In the genomic region with DNA sequence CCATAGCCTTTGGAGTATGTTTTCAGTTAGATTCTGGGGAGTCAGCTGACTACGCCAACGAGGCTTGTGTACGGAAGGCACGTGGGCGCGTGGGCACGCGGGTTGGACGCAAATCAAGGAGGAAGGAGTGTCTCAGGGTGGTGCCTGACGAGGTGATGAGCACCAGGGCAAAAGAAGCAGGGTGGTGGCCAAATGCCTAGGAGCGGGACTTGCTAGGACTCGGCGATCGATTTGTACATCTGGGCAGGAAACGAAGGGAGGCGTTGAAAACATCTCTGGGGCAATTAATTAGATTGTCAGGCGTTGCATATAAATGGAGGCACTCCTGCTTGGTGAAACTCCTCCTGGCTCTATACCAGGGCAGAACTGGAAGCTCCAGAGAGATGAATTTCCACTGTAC, we compare ENCODE assay signal across 22 mouse cellular contexts. TPM values are rescaled to one million over a fixed set of nuclear protein-coding genes. Genes with fewer than 3 reads are reported as not detected.
DNase-seq lines count a peak whose midpoint lies in the region; ATAC-seq and TF ChIP-seq lines count a peak whose summit lies in the region.
"Had no signal": no experiment of that assay in that cellular context is flagged by ENCODE, and none has a peak within 500 bp of the region (broad histone marks: within the 10 kb centered on the region; RNA-seq: fewer than 3 reads in every experiment).

No protein-coding gene starts in this region.

- H3K4me3 ChIP-seq in layer of hippocampus, adult 2 months: no peak overlapping the region
- no peak overlapping the region for H3K4me3 ChIP-seq in forebrain, embryonic 15.5 days
- H3K4me3 ChIP-seq: embryonic facial prominence, embryonic 15.5 days; erythroblast, embryonic 14.5 days; gastrocnemius, adult 2 months; heart, embryonic 10.5 days; hindbrain, embryonic 13.5 days had no signal

- H3K36me3 ChIP-seq in forebrain, embryonic 15.5 days: no peaks in the 10 kb centered on the region
- H3K36me3 ChIP-seq: embryonic facial prominence, embryonic 15.5 days; heart, embryonic 10.5 days; hindbrain, embryonic 13.5 days had no signal

- H3K4me1 ChIP-seq in forebrain, embryonic 15.5 days: no peaks in the 10 kb centered on the region
- H3K4me1 ChIP-seq: embryonic facial prominence, embryonic 15.5 days; heart, embryonic 10.5 days; hindbrain, embryonic 13.5 days had no signal

- no peak for ATAC-seq in forebrain, embryonic 15.5 days (replicated peaks)
- ATAC-seq: forebrain, embryonic 16.5 days had no signal

- 82% methylated on average over 17 of the region's 17 CpGs for WGBS in forebrain, embryonic 15.5 days

- H3K9me3 ChIP-seq in forebrain, embryonic 15.5 days: no peaks in the 10 kb centered on the region
- H3K9me3 ChIP-seq: embryonic facial prominence, embryonic 15.5 days; heart, embryonic 10.5 days; hindbrain, embryonic 13.5 days had no signal

- peak overlapping the region; percentile 53 for H3K27ac ChIP-seq in layer of hippocampus, adult 2 months
- no peak overlapping the region for H3K27ac ChIP-seq in forebrain, embryonic 15.5 days (replicated peaks)
- H3K27ac ChIP-seq: embryonic facial prominence, embryonic 15.5 days; gastrocnemius, adult 2 months; heart, embryonic 10.5 days; hindbrain, embryonic 13.5 days had no signal

- no peak overlapping the region for H3K4me2 ChIP-seq in forebrain, embryonic 15.5 days (replicated peaks)
- H3K4me2 ChIP-seq: embryonic facial prominence, embryonic 15.5 days; hindbrain, embryonic 13.5 days had no signal

- no peak overlapping the region for H3K9ac ChIP-seq in forebrain, embryonic 15.5 days (replicated peaks)
- H3K9ac ChIP-seq: embryonic facial prominence, embryonic 15.5 days; hindbrain, embryonic 13.5 days had no signal

- no peaks in the 10 kb centered on the region for H3K27me3 ChIP-seq in forebrain, embryonic 15.5 days
- H3K27me3 ChIP-seq: embryonic facial prominence, embryonic 15.5 days; hindbrain, embryonic 13.5 days had no signal

- DNase-seq in layer of hippocampus, adult 2 months (ENCODE audit: low spot score in 2 of 2): peak in 1 of 2 experiments; percentile 27
- no peak for DNase-seq in layer of hippocampus, postnatal 25 days (ENCODE audit: extremely low spot score in 1 of 2, low spot score in 1 of 2)
- DNase-seq in right cerebral cortex, adult 18-20 months: peak; percentile 25
- no peak for DNase-seq in right cerebral cortex, postnatal 25 days
- peak; percentile 91 for DNase-seq in gonadal fat pad, adult 2 months (ENCODE audit: low read depth)
- no peak for DNase-seq in kidney, adult 8-10 months
- DNase-seq: adrenal gland, adult 8-10 months; adrenal gland, postnatal 36 days; cerebellum, adult 11 months; cerebellum, adult 8-10 months; cerebellum, postnatal 14 days; embryo, embryonic 11 days; gastrocnemius, adult 2 months; gastrocnemius, postnatal 25 days; heart, adult 18-20 months; heart, postnatal 10 days had no signal

- TF ChIP-seq CTCF in layer of hippocampus, adult 2 months (conservative IDR thresholded peaks at IDR 0.05): no peak

RNA-seq across cellular contexts. Expression of a gene that starts 7.4 kb away (rescaled TPM):
- 10 to 100 TPM; 44.7 to 48.7 TPM for total RNA-seq in layer of hippocampus, adult 2 months (2021)
- total RNA-seq in layer of hippocampus, postnatal 25 days (2021): 10 to 100 TPM; 41.4 to 48.3 TPM
- polyA plus RNA-seq in gonadal fat pad, adult 2 months (2012; rRNA removed): 24.9 and 30.9 TPM in 2 replicates
- polyA plus RNA-seq in forebrain, embryonic 15.5 days (2015; fragmentation: Nextera tagmentation; extraction: Ambion mirVana): 1.1 and 1.3 TPM in 2 replicates
- polyA plus RNA-seq: erythroblast, embryonic 14.5 days had no signal

Comparison
In these comparisons a context has a peak if more than half of its experiments do, and no peak if none do; other contexts are left out.
1. DNase-seq: peak in right cerebral cortex, adult 18-20 months (single experiment) and gonadal fat pad, adult 2 months (single experiment); none in layer of hippocampus, postnatal 25 days (0 of 2), right cerebral cortex, postnatal 25 days (single experiment) and kidney, adult 8-10 months (0 of 2).